Mouse (Mus musculus) heart, adult 2 months (tissue): ENCODE data around the gene Srr.

ENCODE experiments used
- CTCF ChIP-seq: fragments of 200-600 bp; IDR thresholded peaks from 2 replicates; pipeline ENCODE4 v1.8.1; 2022; ENCODE audit warnings: antibody characterized with exemption, mild to moderate bottlenecking, moderate library complexity
- EP300 ChIP-seq: fragments of 200-500 bp; IDR thresholded peaks from 2 replicates; pipeline ENCODE4 v1.6.1; 2011; ENCODE audit warnings: low read depth, low read length, control low read depth; ENCODE audit not compliant: insufficient read depth
- POLR2A ChIP-seq: fragments of 200-500 bp; IDR thresholded peaks from 2 replicates; pipeline ENCODE4 v1.6.1; 2011; ENCODE audit warnings: mild to moderate bottlenecking, low read depth, low read length, control low read depth; ENCODE audit not compliant: insufficient read depth

DNA sequence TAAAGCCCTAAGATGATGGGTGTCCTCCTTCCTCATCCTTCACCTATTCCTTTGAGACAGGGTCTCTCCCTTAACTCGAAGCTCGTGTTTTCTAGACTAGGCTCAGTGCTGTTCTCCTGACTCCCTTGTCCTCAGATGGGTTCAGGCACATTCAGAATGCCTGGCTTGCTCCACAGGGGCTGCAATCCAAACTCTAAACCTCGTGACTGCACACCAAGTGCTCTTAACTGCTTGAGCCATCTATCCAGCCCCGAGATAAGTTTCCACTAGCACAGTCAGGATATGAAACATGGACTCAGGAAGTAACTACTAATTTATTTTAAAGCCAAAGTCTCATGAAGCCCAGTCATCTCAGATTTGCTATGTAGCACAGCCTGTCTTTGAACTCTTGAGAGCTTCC, 55.2 kb downstream of the Srr start:
- no peak for TF ChIP-seq CTCF
- no peak for TF ChIP-seq POLR2A
- no peak for TF ChIP-seq EP300
